Mouse (Mus musculus) Patski (cell line): ENCODE data around the gene Papss2. TPM values are rescaled to one million over a fixed set of nuclear protein-coding genes. Genes with fewer than 3 reads are reported as not detected.

Experiments
- ATAC-seq: fragments of 100-300 bp; one replicate; pipeline ENCODE4 v1.8.0; 2021
- CTCF ChIA-PET: fragments of 350-600 bp; sonication (Branson Sonifier 250); formaldehyde crosslinking; loops from one replicate; lab custom pipeline; 2022; ENCODE audit warnings: inconsistent platforms; lab: Charles Lee
- POLR2A ChIA-PET: fragments of 350-600 bp; sonication (Branson Sonifier 250); formaldehyde crosslinking; loops from one replicate; lab custom pipeline; 2022; ENCODE audit warnings: antibody characterized with exemption, inconsistent platforms; lab: Charles Lee
- DNase-seq: peaks from one replicate; pipeline ENCODE4 v3.0.0-alpha.2; 2011; ENCODE audit warnings: low read depth, low spot score
- H3K27me3 ChIP-seq: fragments of 371-371 bp; one replicate; pipeline ENCODE4 v1.5.1; 2021
- CTCF ChIP-seq: fragments of 100-300 bp; IDR thresholded peaks from one replicate; pipeline ENCODE4 v1.5.1; 2021
- in situ Hi-C: fragments of 300-500 bp; cut with MboI; formaldehyde crosslinking; loops from 3 replicates; pipeline ENCODE4 v1.11.1; 2018; ENCODE audit warnings: low pct_unique_long_range_greater_than_20kb, mixed read lengths
- polyA plus RNA-seq: library from polyadenylated mRNA; unstranded; gene quantifications from one replicate; pipeline ENCODE4 v1.2.3, GENCODE M21; 2021

Papss2 gene
- polyA plus RNA-seq, 1 experiment from 2014 or later, result 0.90 TPM

DNA sequence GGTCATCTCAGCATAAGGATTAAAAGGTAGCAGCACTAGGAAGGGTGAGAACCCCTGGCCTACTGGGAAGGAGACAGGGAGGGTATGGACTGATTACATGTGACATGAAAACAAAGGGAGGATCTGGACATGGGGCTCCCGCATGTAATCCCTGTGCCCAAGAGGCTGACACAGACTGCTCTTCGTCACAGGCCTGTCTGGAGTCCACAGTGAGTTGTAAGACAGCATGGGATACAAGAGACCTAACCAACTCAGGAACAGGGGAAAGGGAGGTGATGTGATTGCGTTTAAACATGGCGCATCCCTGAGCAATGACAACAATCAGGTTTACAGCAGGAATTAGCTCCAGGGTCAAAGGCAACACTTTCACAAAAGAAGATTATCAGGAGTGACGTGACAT, 113.4 kb downstream of the Papss2 start:
- DNase-seq (no peak), ATAC-seq (no peak)
- in situ Hi-C loops, result no loop called here
- CTCF ChIA-PET, result interaction anchor here (1.6 to 1.8 kb wide), 2 partner anchors 12 to 511 kb away, joined by 4 to 5 read pairs; no protein-coding TSS in a partner anchor
- POLR2A ChIA-PET, result interaction anchor here (0.6 kb wide), 1 partner anchor 24 kb away, joined by 8 read pairs; no protein-coding TSS in a partner anchor
- TF ChIP-seq CTCF, result no peak
- H3K27me3 ChIP-seq, result no peaks in the 10 kb centered on the region

DNA sequence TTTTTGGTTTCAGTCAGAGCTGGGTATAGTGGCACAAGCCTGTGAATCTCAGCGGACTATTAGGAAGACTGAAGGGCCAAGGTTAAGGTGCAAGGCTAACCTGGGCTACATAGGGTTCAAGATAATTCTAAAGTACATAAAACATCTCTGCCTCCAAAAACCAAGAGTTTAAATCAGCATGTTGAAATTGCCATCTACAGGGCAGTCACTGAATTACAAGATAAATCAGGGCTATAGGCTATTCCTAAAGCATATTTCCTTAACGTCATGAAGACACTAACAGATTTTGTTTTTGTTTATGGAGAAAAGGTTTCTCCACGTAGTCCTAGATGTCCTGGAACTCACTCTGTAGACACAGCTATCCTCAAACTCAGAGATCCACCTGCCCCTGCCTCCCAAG, 114.7 kb downstream of the Papss2 start:
- POLR2A ChIA-PET, result no interaction called here
- CTCF ChIA-PET, result interaction anchor here (1.1 to 2.2 kb wide), 5 partner anchors 14 to 512 kb away, joined by 3 to 6 read pairs (median 4); no protein-coding TSS in a partner anchor
- no peak for ATAC-seq
- peak; percentile 61 for TF ChIP-seq CTCF
- no peak for DNase-seq
- in situ Hi-C loops, result loop anchor here (5.0 kb wide), 3 partner anchors 47 to 652 kb away; partner anchors contain the start of gene Pten
- H3K27me3 ChIP-seq, result no peaks in the 10 kb centered on the region

DNA sequence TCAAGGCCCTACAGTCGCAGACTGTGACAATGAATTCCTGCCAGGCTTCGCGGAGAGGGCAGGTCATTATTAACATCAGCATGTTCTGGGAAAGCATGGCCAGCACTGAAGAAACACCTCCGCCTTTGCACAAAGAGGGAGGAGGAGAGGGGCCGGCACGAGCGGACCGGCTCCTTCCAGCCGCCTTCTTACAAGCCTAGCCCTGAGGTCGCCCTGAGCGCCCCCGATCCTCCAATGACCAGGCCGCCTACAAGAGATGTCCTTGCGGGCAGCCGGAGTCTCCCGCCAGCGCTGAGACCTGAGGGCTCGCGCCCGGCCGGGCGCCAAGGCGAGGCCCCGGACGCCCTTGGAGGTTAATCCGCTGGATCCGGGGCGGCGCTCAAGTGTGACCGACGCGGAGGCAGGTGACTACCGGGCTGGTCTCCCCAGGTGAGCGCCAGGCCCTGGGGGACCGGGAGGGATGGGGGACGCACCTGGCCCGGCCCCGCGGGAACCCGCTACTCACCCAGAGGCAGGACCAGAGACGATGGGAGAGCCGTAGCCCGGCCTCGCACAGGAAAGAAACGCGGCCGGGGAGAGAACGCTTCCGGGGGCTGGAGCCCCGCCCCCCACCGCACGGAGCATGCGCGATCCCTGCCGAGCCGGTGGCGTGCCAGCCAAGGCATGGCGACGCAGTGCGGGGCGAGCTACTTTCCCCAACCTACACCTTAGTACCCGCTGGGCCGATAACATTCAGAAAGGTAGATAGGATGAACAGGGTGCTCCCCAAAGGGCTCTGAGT, 116.4 kb downstream of the Papss2 start:
- DNase-seq (no peak), ATAC-seq (peak; percentile 90)
- ChIA-PET POLR2A (interaction anchor here (0.5 to 1.9 kb wide), 4 partner anchors 44 to 357 kb away, joined by 3 to 6 read pairs (median 5); partner anchors contain the start of gene Pten), CTCF (interaction anchor here (1.0 to 4.3 kb wide), 6 partner anchors 199 to 654 kb away, joined by 3 to 61 read pairs (median 4); no protein-coding TSS in a partner anchor)
- no peaks in the 10 kb centered on the region for H3K27me3 ChIP-seq
- TF ChIP-seq CTCF, result no peak
- in situ Hi-C loops, result loop anchor here (5.0 kb wide), 3 partner anchors 45 to 650 kb away; partner anchors contain the start of gene Pten

DNA sequence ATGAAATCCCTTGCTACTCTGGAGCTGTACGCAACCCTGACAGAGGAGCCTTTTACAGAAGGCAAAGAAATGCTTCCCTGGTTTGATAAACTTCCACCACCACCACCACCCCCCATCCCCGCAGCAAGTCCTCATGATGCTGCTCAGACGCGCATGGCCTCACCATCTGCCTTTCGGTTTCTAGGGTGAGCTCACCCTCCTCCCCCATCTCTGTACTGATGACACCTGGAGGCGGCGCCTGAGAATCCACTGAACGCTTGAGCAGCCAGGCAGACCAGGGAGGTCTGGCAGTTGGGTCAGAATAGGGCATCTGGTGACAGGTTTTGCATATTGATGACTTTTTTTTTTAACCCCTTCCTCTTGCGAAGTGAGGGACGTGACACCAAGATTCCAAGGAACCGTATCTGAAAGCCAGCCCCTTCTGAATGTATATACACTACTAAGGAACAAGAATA, 117.0 kb downstream of the Papss2 start:
- DNase-seq (no peak), ATAC-seq (peak; percentile 78)
- no peaks in the 10 kb centered on the region for H3K27me3 ChIP-seq
- in situ Hi-C loops, result loop anchor here (5.0 kb wide), 3 partner anchors 45 to 650 kb away; partner anchors contain the start of gene Pten
- POLR2A ChIA-PET, result interaction anchor here (1.4 to 1.9 kb wide), 2 partner anchors 43 to 45 kb away, joined by 5 to 6 read pairs; partner anchors contain the start of gene Pten
- CTCF ChIA-PET, result interaction anchor here (1.0 to 4.3 kb wide), 5 partner anchors 354 to 654 kb away, joined by 3 to 61 read pairs (median 4); no protein-coding TSS in a partner anchor
- TF ChIP-seq CTCF, result no peak

DNA sequence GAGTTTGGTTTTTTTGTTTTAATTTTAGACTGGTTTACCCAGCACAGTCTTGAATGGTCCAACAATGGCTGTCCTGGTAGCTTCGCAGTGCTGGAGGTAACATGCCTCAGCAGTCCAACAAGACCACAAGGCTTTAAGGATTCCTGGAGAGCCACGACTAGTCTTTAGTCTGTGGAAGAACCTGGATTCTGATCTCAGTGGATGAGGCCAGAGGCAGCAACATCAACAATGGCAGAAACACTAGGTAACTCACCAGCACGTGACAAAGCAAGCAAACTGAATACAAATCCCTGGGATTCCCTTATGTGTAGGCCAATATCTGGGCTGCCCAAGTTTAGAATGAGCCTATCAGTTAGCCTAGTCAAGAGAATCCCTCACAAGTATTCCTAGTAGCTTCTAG, 117.9 kb downstream of the Papss2 start:
- ChIA-PET CTCF (interaction anchor here (1.4 to 4.3 kb wide), 3 partner anchors 36 to 651 kb away, joined by 5 to 61 read pairs (median 7); no protein-coding TSS in a partner anchor), POLR2A (interaction anchor here (1.4 to 1.9 kb wide), 2 partner anchors 42 to 44 kb away, joined by 5 to 6 read pairs; partner anchors contain the start of gene Pten)
- no peaks in the 10 kb centered on the region for H3K27me3 ChIP-seq
- no peak for TF ChIP-seq CTCF
- DNase-seq (no peak), ATAC-seq (no peak)
- in situ Hi-C loops, result loop anchor here (5.0 kb wide), 3 partner anchors 44 to 649 kb away; partner anchors contain the start of gene Pten

DNA sequence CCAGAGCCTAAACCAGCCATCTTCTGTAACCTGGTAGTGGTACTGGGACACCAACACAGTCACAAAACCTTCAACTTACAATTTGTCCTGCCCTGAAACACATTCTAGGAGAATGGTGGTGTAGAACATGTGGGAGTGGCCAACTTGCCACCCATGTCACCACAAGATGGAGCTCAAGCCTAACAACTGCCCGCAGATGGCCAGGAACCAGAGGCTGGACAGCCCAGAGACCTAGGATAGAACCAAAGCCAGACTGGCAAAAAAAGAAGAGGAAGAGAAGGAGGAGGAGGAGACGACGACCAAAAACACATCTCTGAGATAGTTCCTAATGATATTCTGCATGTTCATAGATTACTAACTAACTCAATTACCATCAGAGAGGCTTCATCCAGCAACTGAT, 119.6 kb downstream of the Papss2 start:
- ATAC-seq, result peak; percentile 49
- no peaks in the 10 kb centered on the region for H3K27me3 ChIP-seq
- ChIA-PET POLR2A (interaction anchor here (1.0 kb wide), 1 partner anchor 511 kb away, joined by 3 read pairs; no protein-coding TSS in a partner anchor), CTCF (interaction anchor here (0.7 to 4.3 kb wide), 11 partner anchors 11 to 654 kb away, joined by 3 to 61 read pairs (median 4); no protein-coding TSS in a partner anchor)
- in situ Hi-C loops, result no loop called here
- DNase-seq, result no peak
- peak; percentile 95 for TF ChIP-seq CTCF

DNA sequence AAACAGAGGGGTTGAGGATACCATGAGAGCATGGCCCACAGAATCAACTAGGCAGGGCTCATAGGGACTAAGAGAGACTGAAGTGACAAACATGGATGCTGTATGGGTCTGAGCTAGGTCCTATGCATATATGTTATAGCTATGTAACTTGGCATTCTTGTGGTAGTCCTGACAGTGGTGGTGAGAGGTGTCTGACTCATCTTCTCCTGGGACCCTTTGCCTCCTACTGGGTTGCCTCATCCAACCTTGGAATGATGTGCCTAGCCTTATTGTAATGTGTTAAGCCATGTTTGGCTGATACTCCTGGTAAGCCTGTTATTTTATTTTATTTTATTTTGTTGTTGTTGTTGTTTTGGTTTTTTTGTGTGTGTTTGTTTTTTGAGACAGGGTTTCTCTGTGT, 120.1 kb downstream of the Papss2 start:
- in situ Hi-C loops, result no loop called here
- ChIA-PET CTCF (interaction anchor here (0.7 to 4.3 kb wide), 10 partner anchors 16 to 653 kb away, joined by 3 to 61 read pairs (median 4); no protein-coding TSS in a partner anchor), POLR2A (interaction anchor here (1.0 kb wide), 1 partner anchor 510 kb away, joined by 3 read pairs; no protein-coding TSS in a partner anchor)
- DNase-seq (no peak), ATAC-seq (no peak)
- no peaks in the 10 kb centered on the region for H3K27me3 ChIP-seq
- TF ChIP-seq CTCF, result no peak

Other genes with a start within 250 kb of the Papss2 start
- 26.2 TPM for gene Sgms1, start 206.1 kb upstream of the Papss2 start, polyA plus RNA-seq
- 38.9 TPM for gene Rpl9-ps6, start 129.2 kb upstream of the Papss2 start, polyA plus RNA-seq
- 50.8 TPM for gene Minpp1, start 110.0 kb upstream of the Papss2 start, polyA plus RNA-seq
- gene Atad1, start 144.0 kb downstream of the Papss2 start, polyA plus RNA-seq, result 90.8 TPM
- 49.1 TPM for gene Pten, start 161.7 kb downstream of the Papss2 start, polyA plus RNA-seq